Mouse (Mus musculus) layer of hippocampus, postnatal 36 days (tissue): ENCODE data around the gene Bap1. TPM values are rescaled to one million over a fixed set of nuclear protein-coding genes. Genes with fewer than 3 reads are reported as not detected.

Experiments used
- DNase-seq, 2 experiments: peaks; one replicate each; pipeline ENCODE4 v3.0.0; 2022
- total RNA-seq, 2 experiments: library from RNA; stranded (reverse); gene quantifications; 2 replicates each; pipeline ENCODE4 v1.2.3; 2021

Bap1 gene
- total RNA-seq, 2 experiments from 2014 or later, result 132 to 134 TPM

GRCm38 (mm10) chr14:31233996-31234591 is 17.2 kb upstream of the Bap1 start:
- DNase-seq, result peak; percentile 75 to 81

- no peak for DNase-seq
Observed at GRCm38 (mm10) chr14:31237101-31237882, 14.0 kb upstream of the Bap1 start.

- no peak for DNase-seq
Observed at GRCm38 (mm10) chr14:31240528-31240927, 10.7 kb upstream of the Bap1 start.

- no peak for DNase-seq
Observed at GRCm38 (mm10) chr14:31244777-31245176, 6.5 kb upstream of the Bap1 start.

- no peak for DNase-seq
Observed at GRCm38 (mm10) chr14:31245946-31246345, 5.3 kb upstream of the Bap1 start.

- DNase-seq, result no peak
Observed at GRCm38 (mm10) chr14:31248396-31248795, 2.9 kb upstream of the Bap1 start.

- DNase-seq, result no peak
Observed at GRCm38 (mm10) chr14:31250222-31251083, 797 bp upstream of the Bap1 start.

- no peak for DNase-seq
Observed at GRCm38 (mm10) chr14:31251626-31252025, 376 bp downstream of the Bap1 start.

- no peak for DNase-seq
Observed at GRCm38 (mm10) chr14:31252091-31252490, 841 bp downstream of the Bap1 start.

- DNase-seq, result no peak
Observed at GRCm38 (mm10) chr14:31258476-31259050, 7.3 kb downstream of the Bap1 start.

- DNase-seq, result no peak
Observed at GRCm38 (mm10) chr14:31260374-31260773, 9.1 kb downstream of the Bap1 start.

- DNase-seq, result no peak
Observed at GRCm38 (mm10) chr14:31260932-31261331, 9.7 kb downstream of the Bap1 start.

- DNase-seq, result no peak
Observed at GRCm38 (mm10) chr14:31267649-31268048, 16.4 kb downstream of the Bap1 start.

- DNase-seq, result peak; percentile 65 to 72
Observed at GRCm38 (mm10) chr14:31268301-31269001, 17.2 kb downstream of the Bap1 start.

- DNase-seq, result peak; percentile 29 to 39
Observed at GRCm38 (mm10) chr14:31269456-31270100, 18.3 kb downstream of the Bap1 start.

- DNase-seq, result no peak
Observed at GRCm38 (mm10) chr14:31271121-31271520, 19.9 kb downstream of the Bap1 start.

GRCm38 (mm10) chr14:31272164-31272563 is 20.9 kb downstream of the Bap1 start:
- DNase-seq, result peak; percentile 70 to 74

- DNase-seq, result no peak
Observed at GRCm38 (mm10) chr14:31285728-31286127, 34.5 kb downstream of the Bap1 start.
